Mouse (Mus musculus) adrenal gland, adult 8-10 months (tissue): ENCODE data around the gene Gm9999. TPM values are rescaled to one million over a fixed set of nuclear protein-coding genes. Genes with fewer than 3 reads are reported as not detected.

Experiments
- DNase-seq: peaks from one replicate; pipeline ENCODE4 v3.0.0; 2022
- total RNA-seq, 4 experiments: library from RNA; stranded (reverse); gene quantifications; 2 replicates each; pipeline ENCODE4 v1.2.4; 2022

The Gm9999 gene
- total RNA-seq, 4 experiments from 2014 or later: not detected

GRCm38 (mm10) chr7:47030517-47031193 is 47.3 kb downstream of the Gm9999 start:
- no peak for DNase-seq

- DNase-seq: no peak
Observed at GRCm38 (mm10) chr7:47031371-47031770, 48.0 kb downstream of the Gm9999 start.

- no peak for DNase-seq
Observed at GRCm38 (mm10) chr7:47034785-47035384, 51.5 kb downstream of the Gm9999 start.

- DNase-seq: no peak
Observed at GRCm38 (mm10) chr7:47035426-47035825, 52.0 kb downstream of the Gm9999 start.

Other genes starting within 250 kb of the Gm9999 start
- gene Saa1, start 240.6 kb upstream of the Gm9999 start, total RNA-seq: not detected
- not detected for gene Saa2, start 231.8 kb upstream of the Gm9999 start, total RNA-seq
- 10 to 100 TPM; 26.4 to 40.6 (median 34.7) TPM for gene Hps5, start 187.5 kb upstream of the Gm9999 start, total RNA-seq
- gene Gtf2h1, start 187.5 kb upstream of the Gm9999 start, total RNA-seq: 10 to 100 TPM; 32.0 to 41.3 (median 39.0) TPM
- 100 to 1,000 TPM; 146 to 275 (median 231) TPM for gene Ldha, start 142.1 kb upstream of the Gm9999 start, total RNA-seq
- not detected for gene Ldhc, start 122.4 kb upstream of the Gm9999 start, total RNA-seq
- gene Tsg101, start 63.6 kb upstream of the Gm9999 start, total RNA-seq: 10 to 100 TPM; 72.4 to 91.6 (median 78.7) TPM
- 10 to 100 TPM; 17.6 to 23.9 (median 21.9) TPM for gene Uevld, start 25.1 kb upstream of the Gm9999 start, total RNA-seq
- 10 to 100 TPM; 17.3 to 19.7 (median 18.9) TPM for gene Spty2d1, start 24.8 kb downstream of the Gm9999 start, total RNA-seq
- gene Tmem86a, start 67.0 kb downstream of the Gm9999 start, total RNA-seq: 100 to 1,000 TPM in 1 of 4 experiments, 10 to 100 TPM in 3; 37.9 to 108 (median 75.8) TPM
- 1 to 10 TPM in 3 of 4 experiments, under 1 TPM in 1; 0.68 to 3.3 (median 1.7) TPM for gene Ptpn5, start 150.1 kb downstream of the Gm9999 start, total RNA-seq
- gene Mrgpra6, start 221.3 kb downstream of the Gm9999 start, total RNA-seq: not detected